Mouse (Mus musculus): ENCODE data around the gene Scgb1b30.

DNA sequence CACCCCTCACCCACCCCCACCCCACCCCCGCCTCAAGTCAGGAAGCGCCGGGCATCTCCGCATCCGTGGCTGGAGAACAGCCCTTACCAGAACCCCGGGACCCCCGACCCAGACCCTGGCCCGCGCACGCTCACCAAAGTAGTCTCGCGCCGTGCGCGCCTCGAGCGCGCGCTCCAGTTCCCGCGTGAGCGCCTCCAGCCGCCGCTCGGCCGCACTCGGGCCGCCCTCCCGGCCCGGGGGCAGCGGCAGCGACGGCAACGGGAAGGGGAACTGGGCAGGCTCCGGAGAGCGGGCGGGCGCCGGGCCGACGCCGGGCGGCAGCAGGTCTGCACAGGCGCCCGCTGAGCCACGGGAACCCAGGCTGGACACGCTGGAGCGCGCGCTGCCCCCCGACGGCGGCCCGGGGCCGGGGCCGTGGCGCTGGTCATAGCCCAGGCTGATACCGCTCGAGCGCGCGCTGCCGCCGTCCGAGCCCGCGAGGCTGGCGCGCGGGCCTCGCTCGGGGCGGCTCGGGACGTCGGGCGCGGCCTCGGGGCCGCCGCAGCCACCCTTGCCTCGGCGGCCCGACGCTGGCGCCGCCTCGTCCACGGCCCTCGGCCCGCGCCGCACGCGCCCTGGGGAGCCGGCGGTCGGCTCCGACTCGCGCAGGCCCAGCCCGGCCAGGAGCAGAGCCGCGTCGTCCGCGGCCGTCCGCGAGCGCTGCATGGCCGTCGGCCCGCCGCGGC lies 37.3 kb downstream of the Scgb1b30 start:
- no peak for TF ChIP-seq POLR2A (IDR thresholded peaks at IDR 0.05; ENCODE audit: borderline replicate concordance, low read depth, low read length)
- no peak for TF ChIP-seq CTCF (IDR thresholded peaks at IDR 0.05; ENCODE audit: low read depth, low read length)
